Mouse (Mus musculus) hindbrain, embryonic 13.5 days (tissue): Measurements from ENCODE around the gene Rusc1. TPM values are rescaled to one million over a fixed set of nuclear protein-coding genes. Genes with fewer than 3 reads are reported as not detected.

Experiments used
- ATAC-seq: fragments of 200-750 bp; cut with Nextera tagmentation; 2 replicates; pipeline ENCODE4 v1.8.0; 2017; ENCODE audit warnings: moderate TSS enrichment; ENCODE audit not compliant: low FRiP score
- H3K27ac ChIP-seq: fragments of 300-500 bp; sonication (generic); 2 replicates; pipeline ENCODE4 v1.5.1; 2015; ENCODE audit warnings: inconsistent platforms, mild to moderate bottlenecking, moderate library complexity
- H3K27me3 ChIP-seq: fragments of 300-500 bp; sonication (generic); 2 replicates; pipeline ENCODE4 v1.6.1; 2015; ENCODE audit warnings: mild to moderate bottlenecking, inconsistent platforms
- H3K36me3 ChIP-seq: fragments of 300-500 bp; sonication (generic); 2 replicates; pipeline ENCODE4 v1.6.1; 2015; ENCODE audit warnings: mild to moderate bottlenecking, inconsistent platforms
- H3K4me1 ChIP-seq: fragments of 300-500 bp; sonication (generic); replicated peaks from 2 replicates; pipeline ENCODE4 v1.6.1; 2015; ENCODE audit warnings: inconsistent platforms
- H3K4me2 ChIP-seq: fragments of 300-500 bp; sonication (generic); 2 replicates; pipeline ENCODE4 v1.6.1; 2015; ENCODE audit warnings: inconsistent platforms, mild to moderate bottlenecking, moderate library complexity
- H3K4me3 ChIP-seq: fragments of 300-500 bp; sonication (generic); 2 replicates; pipeline ENCODE4 v1.5.1; 2015; ENCODE audit warnings: mild to moderate bottlenecking, inconsistent platforms
- H3K9ac ChIP-seq: fragments of 300-500 bp; sonication (generic); 2 replicates; pipeline ENCODE4 v1.6.1; 2015; ENCODE audit warnings: mild to moderate bottlenecking, inconsistent platforms
- H3K9me3 ChIP-seq: fragments of 300-500 bp; sonication (generic); 2 replicates; pipeline ENCODE4 v1.6.1; 2016; ENCODE audit warnings: inconsistent platforms
- WGBS: fragments of 180-500 bp; shearing (Covaris S2); methylation state at CpG from one replicate; pipeline ENCODE4 v1.1.7; 2015; 5-methylcytosine and 5-hydroxymethylcytosine counted together
- polyA plus RNA-seq: library from polyadenylated mRNA; unstranded; fragments of >200 nt; fragmentation: Nextera tagmentation; extraction: Ambion mirVana; gene quantifications from 2 replicates; pipeline ENCODE4 v1.2.1, GENCODE M21; 2015

Gene Rusc1
- polyA plus RNA-seq, result 74.5 and 76.0 TPM in 2 replicates

GRCm38 (mm10) chr3:89093175-89093574, at the start of gene Rusc1:
Rusc1 (minus strand) TSS chr3:89093311.
- H3K36me3 ChIP-seq, result peaks cover 55% of the 10 kb centered on the region
- no peaks in the 10 kb centered on the region for H3K9me3 ChIP-seq
- under 1% methylated on average over 18 of the region's 18 CpGs for whole genome bisulfite sequencing
- peaks cover 14% of the 10 kb centered on the region for H3K27me3 ChIP-seq
- H3K4me2 ChIP-seq, result peak within 1 kb of the TSS; percentile 91
- peak within 1 kb of the TSS; percentile 69 for H3K4me3 ChIP-seq
- ATAC-seq, result peak; percentile 85
- peak within 1 kb of the TSS; percentile 90 for H3K9ac ChIP-seq
- H3K27ac ChIP-seq, result peak within 1 kb of the TSS; percentile 89
- peaks cover 45% of the 10 kb centered on the region for H3K4me1 ChIP-seq

DNA sequence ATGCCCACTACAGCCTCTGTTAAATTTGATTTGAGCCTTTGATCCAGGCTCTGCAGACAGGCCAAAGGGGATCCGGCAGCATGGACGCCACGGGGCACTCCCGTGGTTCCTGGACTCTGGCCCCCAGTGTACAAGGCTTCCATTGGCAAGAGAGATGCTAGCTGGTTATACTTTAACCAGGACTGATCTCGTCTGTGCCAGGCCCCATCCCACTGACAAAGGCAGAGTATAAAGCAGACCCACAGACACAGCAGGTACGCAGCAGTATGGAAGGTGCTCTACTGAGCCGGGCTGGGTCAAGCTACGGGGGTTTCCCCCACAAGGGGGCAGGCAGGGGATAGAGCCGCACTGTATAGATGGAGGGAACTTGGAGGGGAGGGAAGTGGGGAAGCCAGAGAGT, 43.3 kb upstream of the Rusc1 start:
- Histone ChIP-seq H3K9me3 (no peaks in the 10 kb centered on the region), H3K27me3 (peaks cover 13% of the 10 kb centered on the region; the same call in 1 of the 2 replicates), H3K9ac (peak overlapping the region; percentile 13; the same call in 1 of the 2 replicates), H3K36me3 (no peaks in the 10 kb centered on the region), H3K27ac (no peak overlapping the region), H3K4me1 (peaks cover 7% of the 10 kb centered on the region), H3K4me2 (no peak overlapping the region), H3K4me3 (no peak overlapping the region)
- WGBS, result 33% methylated on average over 9 of the region's 9 CpGs
- ATAC-seq, result no peak

GRCm38 (mm10) chr3:89135958-89136357, 42.8 kb upstream of the Rusc1 start, which contains the start of gene Pklr:
Pklr (plus strand) TSS chr3:89136142.
- Histone ChIP-seq H3K36me3 (no peaks in the 10 kb centered on the region), H3K27me3 (peaks cover 13% of the 10 kb centered on the region; the same call in 1 of the 2 replicates), H3K4me1 (peaks cover 7% of the 10 kb centered on the region), H3K27ac (no peak within 1 kb of the TSS), H3K9me3 (no peaks in the 10 kb centered on the region), H3K4me3 (no peak within 1 kb of the TSS), H3K4me2 (no peak within 1 kb of the TSS), H3K9ac (peak within 1 kb of the TSS; percentile 13; the same call in 1 of the 2 replicates)
- ATAC-seq, result no peak
- WGBS, result 68% methylated on average over 3 of the region's 3 CpGs

- Histone ChIP-seq H3K4me2 (no peak overlapping the region), H3K27ac (no peak overlapping the region), H3K36me3 (no peaks in the 10 kb centered on the region), H3K27me3 (peaks cover 13% of the 10 kb centered on the region; the same call in 1 of the 2 replicates), H3K9me3 (no peaks in the 10 kb centered on the region), H3K9ac (no peak overlapping the region), H3K4me3 (no peak overlapping the region), H3K4me1 (peaks cover 7% of the 10 kb centered on the region)
- ATAC-seq, result no peak
- WGBS, result 89% methylated on average over 1 of the region's 1 CpGs
Measured at GRCm38 (mm10) chr3:89133752-89134151, 40.6 kb upstream of the Rusc1 start.

DNA sequence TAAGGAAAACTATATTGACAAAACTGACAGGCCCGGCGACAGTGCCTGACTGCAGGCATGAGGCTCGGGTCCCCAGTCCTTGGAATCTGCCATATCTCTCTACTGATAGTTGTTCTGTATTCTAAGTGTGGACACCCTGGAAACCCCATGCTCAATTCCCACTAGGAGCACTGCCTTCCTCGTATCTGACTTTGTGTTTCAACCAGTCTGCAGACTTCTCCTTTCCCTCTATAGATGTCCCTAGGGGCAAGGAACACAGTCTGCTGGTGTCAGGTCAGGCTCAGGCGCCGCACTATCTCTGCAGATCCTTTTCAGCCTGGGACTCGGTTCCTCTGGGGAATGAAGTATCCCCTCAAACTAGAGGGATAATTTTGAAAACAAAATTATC, 39.9 kb upstream of the Rusc1 start:
- Histone ChIP-seq H3K27ac (no peak overlapping the region), H3K36me3 (no peaks in the 10 kb centered on the region), H3K4me1 (peaks cover 7% of the 10 kb centered on the region), H3K9me3 (no peaks in the 10 kb centered on the region), H3K27me3 (peaks cover 13% of the 10 kb centered on the region; the same call in 1 of the 2 replicates), H3K4me3 (no peak overlapping the region), H3K4me2 (no peak overlapping the region), H3K9ac (no peak overlapping the region)
- 83% methylated on average over 7 of the region's 7 CpGs for WGBS
- no peak for ATAC-seq

- peak overlapping the region; percentile 63 for H3K4me2 ChIP-seq
Measured at GRCm38 (mm10) chr3:89132285-89133062, 39.4 kb upstream of the Rusc1 start.

GRCm38 (mm10) chr3:89131816-89132215, 38.7 kb upstream of the Rusc1 start:
- no peak for ATAC-seq
- Histone ChIP-seq H3K9ac (peak overlapping the region; percentile 72; the same call in 1 of the 2 replicates), H3K4me3 (peak overlapping the region; percentile 37; the same call in 1 of the 2 replicates), H3K27me3 (peaks cover 13% of the 10 kb centered on the region; the same call in 1 of the 2 replicates), H3K4me2 (peak overlapping the region; percentile 63), H3K27ac (no peak overlapping the region), H3K36me3 (no peaks in the 10 kb centered on the region), H3K9me3 (no peaks in the 10 kb centered on the region), H3K4me1 (peaks cover 7% of the 10 kb centered on the region)
- WGBS, result 42% methylated on average over 4 of the region's 4 CpGs

More at GRCm38 (mm10) chr3:89132285-89133062, 39.4 kb upstream of the Rusc1 start:
- H3K4me1 ChIP-seq, result peaks cover 7% of the 10 kb centered on the region
- H3K9ac ChIP-seq, result peak overlapping the region; percentile 72
- WGBS, result 16% methylated on average over 30 of the region's 30 CpGs
- ATAC-seq, result peak; percentile 63
- H3K36me3 ChIP-seq, result no peaks in the 10 kb centered on the region
- H3K27ac ChIP-seq, result no peak overlapping the region
- H3K4me3 ChIP-seq, result peak overlapping the region; percentile 37
- peaks cover 13% of the 10 kb centered on the region; the same call in 1 of the 2 replicates for H3K27me3 ChIP-seq
- H3K9me3 ChIP-seq, result no peaks in the 10 kb centered on the region

DNA sequence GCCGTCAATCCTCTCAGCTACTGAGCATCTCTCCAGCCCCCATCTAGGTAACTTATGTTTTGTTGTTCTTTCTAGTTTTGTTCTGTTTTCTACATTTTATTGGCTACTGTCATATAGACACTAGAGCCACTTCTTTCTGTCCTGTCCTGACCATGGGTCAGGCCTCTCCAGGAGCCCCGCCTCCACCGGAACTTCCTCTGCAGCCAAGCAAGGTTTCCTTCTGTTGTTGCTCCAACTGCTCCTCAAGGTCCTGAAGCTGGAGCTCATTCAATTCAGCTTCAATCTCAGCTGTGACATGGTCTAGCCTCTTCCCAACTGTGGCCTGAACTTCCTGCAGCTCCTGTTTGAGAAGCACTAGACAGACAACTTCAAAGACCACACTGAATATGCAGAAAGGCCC, 36.8 kb upstream of the Rusc1 start:
- no peak overlapping the region for H3K9ac ChIP-seq
- H3K27ac ChIP-seq, result no peak overlapping the region
- WGBS, result 90% methylated on average over 3 of the region's 3 CpGs
- ATAC-seq, result no peak
- H3K36me3 ChIP-seq, result no peaks in the 10 kb centered on the region
- H3K9me3 ChIP-seq, result no peaks in the 10 kb centered on the region
- H3K4me2 ChIP-seq, result no peak overlapping the region
- H3K4me3 ChIP-seq, result no peak overlapping the region
- peaks cover 7% of the 10 kb centered on the region for H3K4me1 ChIP-seq
- H3K27me3 ChIP-seq, result peaks cover 6% of the 10 kb centered on the region; the same call in 1 of the 2 replicates

DNA sequence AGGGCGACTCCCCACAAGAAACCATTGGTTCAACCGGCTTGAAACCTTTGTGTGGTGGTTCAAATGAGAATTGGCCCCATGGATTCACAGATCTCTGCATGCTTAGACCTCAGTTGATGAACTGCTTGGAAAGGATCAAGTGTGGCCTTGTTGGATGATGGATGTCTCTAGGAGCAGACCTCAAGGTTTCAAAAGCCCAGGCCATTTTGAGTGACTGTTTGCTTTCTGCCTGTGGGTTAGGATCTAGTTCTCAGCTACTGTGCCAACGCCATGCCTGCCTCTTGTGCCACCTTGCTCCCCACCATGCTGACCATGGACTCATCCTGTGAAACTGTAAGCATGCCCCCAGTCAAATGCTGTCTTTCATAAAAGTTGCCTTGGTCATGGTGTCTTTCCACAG, 32.9 kb upstream of the Rusc1 start:
- WGBS, result 92% methylated on average over 3 of the region's 3 CpGs
- ATAC-seq, result no peak
- no peaks in the 10 kb centered on the region for H3K27me3 ChIP-seq

DNA sequence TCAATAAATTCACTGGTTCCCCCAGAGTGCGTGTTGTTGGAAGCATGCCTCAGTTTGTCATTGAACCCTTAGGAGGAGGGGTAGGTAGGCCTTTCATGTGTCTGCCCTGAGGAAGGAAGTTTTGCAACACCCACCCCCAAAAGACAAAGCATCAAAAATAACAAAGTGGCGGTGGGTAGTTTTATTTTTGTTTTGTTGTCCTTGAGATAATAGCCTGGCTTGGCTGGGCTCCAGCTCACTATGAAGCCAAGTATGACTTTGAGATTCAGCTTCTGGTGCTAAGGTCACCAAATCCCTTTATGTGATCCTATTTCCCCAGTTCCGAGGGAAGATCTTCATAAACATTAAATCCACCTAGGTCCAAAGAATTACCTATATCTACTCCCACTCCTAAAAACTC, 31.1 kb upstream of the Rusc1 start:
- no peak overlapping the region for H3K27ac ChIP-seq
- no peaks in the 10 kb centered on the region for H3K9me3 ChIP-seq
- H3K4me2 ChIP-seq, result no peak overlapping the region
- no peaks in the 10 kb centered on the region for H3K36me3 ChIP-seq
- WGBS, result 87% methylated on average over 3 of the region's 3 CpGs
- H3K4me1 ChIP-seq, result no peaks in the 10 kb centered on the region
- H3K9ac ChIP-seq, result no peak overlapping the region
- H3K4me3 ChIP-seq, result no peak overlapping the region
- no peaks in the 10 kb centered on the region for H3K27me3 ChIP-seq
- no peak for ATAC-seq

More for the DNA sequence above, 32.9 kb upstream of the Rusc1 start:
- Histone ChIP-seq H3K27ac (no peak overlapping the region), H3K4me3 (no peak overlapping the region), H3K36me3 (no peaks in the 10 kb centered on the region), H3K9me3 (no peaks in the 10 kb centered on the region), H3K9ac (no peak overlapping the region), H3K4me2 (no peak overlapping the region), H3K4me1 (no peaks in the 10 kb centered on the region)

GRCm38 (mm10) chr3:89123313-89123712, 30.2 kb upstream of the Rusc1 start:
- Histone ChIP-seq H3K4me1 (no peaks in the 10 kb centered on the region), H3K27me3 (no peaks in the 10 kb centered on the region), H3K36me3 (no peaks in the 10 kb centered on the region), H3K9ac (no peak overlapping the region), H3K4me3 (no peak overlapping the region), H3K27ac (no peak overlapping the region), H3K4me2 (no peak overlapping the region), H3K9me3 (no peaks in the 10 kb centered on the region)
- ATAC-seq, result no peak
- 83% methylated on average over 2 of the region's 2 CpGs for WGBS

GRCm38 (mm10) chr3:89115522-89115921, 22.4 kb upstream of the Rusc1 start:
- H3K27ac ChIP-seq, result no peak overlapping the region
- H3K9me3 ChIP-seq, result no peaks in the 10 kb centered on the region
- H3K27me3 ChIP-seq, result no peaks in the 10 kb centered on the region
- 0% methylated on average over 2 of the region's 2 CpGs for WGBS
- ATAC-seq, result no peak
- H3K36me3 ChIP-seq, result no peaks in the 10 kb centered on the region
- H3K4me1 ChIP-seq, result no peaks in the 10 kb centered on the region
- H3K4me2 ChIP-seq, result no peak overlapping the region
- no peak overlapping the region for H3K9ac ChIP-seq
- no peak overlapping the region for H3K4me3 ChIP-seq
